Mouse (Mus musculus): ENCODE measurements at regions not wholly inside any gene's neighbourhood (a gene's known extent, or its start where the extent isn't known, plus 50 kb on each side); places are given as distances from the start of the nearest gene placed in this dataset.

DNA sequence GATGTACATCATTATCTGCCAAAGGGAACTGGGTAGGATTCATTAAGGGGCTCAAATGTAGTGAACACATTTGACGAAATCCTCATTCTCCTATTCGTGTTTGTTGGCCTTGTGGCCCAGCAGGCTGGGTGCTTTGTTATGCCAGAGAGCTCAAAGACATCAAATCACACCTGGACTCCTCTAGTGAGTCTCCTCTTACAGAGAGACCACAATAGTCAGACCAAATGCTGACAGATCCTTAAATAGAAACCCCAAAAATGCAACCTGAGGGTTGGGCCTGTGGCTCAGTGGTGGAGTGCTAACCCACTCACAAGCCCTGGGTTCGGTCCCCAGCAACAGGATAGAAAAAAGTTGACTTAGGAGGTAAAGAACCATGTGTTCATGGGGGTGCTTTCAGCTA is 158.5 kb upstream of the Tab2 start:
- no peak for TF ChIP-seq CTCF (IDR thresholded peaks at IDR 0.05; ENCODE audit: insufficient read depth, low read length)
- TF ChIP-seq POLR2A (IDR thresholded peaks at IDR 0.05; ENCODE audit: borderline replicate concordance, extremely low read depth, low read depth, low read length): no peak
- no peak overlapping the region for H3K4me3 ChIP-seq (replicated peaks; ENCODE audit: extremely low read depth, low read depth, low read length)
- 70% methylated on average over 3 of the region's 3 CpGs for WGBS
- H3K4me1 ChIP-seq (ENCODE audit: control insufficient read depth, insufficient read depth, low read length): no peaks in the 10 kb centered on the region
- no peak for DNase-seq

DNA sequence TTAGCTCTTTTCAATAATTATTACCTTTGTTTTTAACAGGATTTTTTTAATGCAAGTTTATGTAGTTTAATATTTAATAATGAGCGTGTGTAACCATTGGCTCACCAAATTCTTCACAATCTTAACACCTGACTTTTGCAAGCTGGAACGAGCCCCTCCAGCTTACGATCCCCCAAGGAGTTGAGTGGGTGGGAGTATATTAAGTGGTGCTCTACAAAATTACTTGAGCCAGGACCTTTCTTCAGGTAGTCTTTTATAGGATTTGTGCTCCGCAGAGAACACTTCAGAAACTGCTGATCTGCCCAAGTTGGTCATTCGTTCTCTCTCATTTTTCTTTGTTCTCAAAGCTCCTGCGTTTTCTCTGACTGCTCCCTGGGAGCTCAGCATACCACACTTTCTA is 144.5 kb upstream of the Tab2 start:
- no peak for TF ChIP-seq POLR2A (IDR thresholded peaks at IDR 0.05; ENCODE audit: borderline replicate concordance, extremely low read depth, low read depth, low read length)
- TF ChIP-seq CTCF (IDR thresholded peaks at IDR 0.05; ENCODE audit: insufficient read depth, low read length): no peak
- DNase-seq: no peak
- no peak overlapping the region for H3K4me3 ChIP-seq (replicated peaks; ENCODE audit: extremely low read depth, low read depth, low read length)
- 83% methylated on average over 6 of the region's 6 CpGs for WGBS
- H3K4me1 ChIP-seq (ENCODE audit: control insufficient read depth, insufficient read depth, low read length): no peaks in the 10 kb centered on the region

DNA sequence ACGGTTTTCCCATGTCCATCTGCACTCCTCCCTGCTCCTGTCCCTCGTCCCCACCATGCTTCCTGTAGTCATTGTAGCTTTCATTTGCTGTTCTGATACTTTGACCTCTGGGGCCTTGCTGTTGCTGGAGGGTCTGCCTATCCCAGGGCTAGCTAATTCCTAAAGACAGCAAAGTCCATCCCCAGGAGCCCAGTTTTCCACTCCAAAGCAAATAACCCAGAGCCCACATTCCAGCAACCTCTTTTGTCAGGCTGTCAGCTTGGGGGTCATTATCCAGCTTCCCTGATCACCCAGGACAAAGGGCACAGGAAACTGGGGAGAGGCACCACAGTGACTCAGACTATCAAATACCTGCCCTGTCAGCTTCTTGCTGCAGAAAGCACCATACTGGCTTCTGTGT is 139.9 kb upstream of the Tab2 start:
- no peak overlapping the region for H3K4me3 ChIP-seq (replicated peaks; ENCODE audit: extremely low read depth, low read depth, low read length)
- no peak for DNase-seq
- TF ChIP-seq POLR2A (IDR thresholded peaks at IDR 0.05; ENCODE audit: borderline replicate concordance, extremely low read depth, low read depth, low read length) (no peak), CTCF (IDR thresholded peaks at IDR 0.05; ENCODE audit: insufficient read depth, low read length) (no peak)
- no peaks in the 10 kb centered on the region for H3K4me1 ChIP-seq (ENCODE audit: control insufficient read depth, insufficient read depth, low read length)
- 60% methylated on average over 2 of the region's 2 CpGs for WGBS

DNA sequence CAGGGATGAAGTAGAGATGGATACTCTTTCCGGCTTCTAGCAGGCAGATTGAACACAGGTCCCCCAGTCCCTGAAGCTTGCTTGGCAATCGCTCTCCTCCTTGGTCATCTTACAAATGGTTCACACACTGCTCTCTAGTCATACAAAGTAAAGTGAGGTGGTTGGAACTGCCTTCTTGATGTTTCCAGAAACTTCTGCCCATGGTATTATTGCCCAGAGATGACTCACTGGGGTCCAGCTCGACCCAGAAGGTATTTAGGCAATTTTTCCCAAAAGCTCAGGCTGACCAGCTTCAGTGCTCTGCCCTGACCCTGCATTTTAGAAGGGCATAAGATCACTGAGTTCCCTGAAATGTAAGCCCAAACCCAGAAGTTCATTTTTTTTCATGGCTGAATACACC is 139.2 kb upstream of the Tab2 start:
- Histone ChIP-seq H3K4me1 (ENCODE audit: control insufficient read depth, insufficient read depth, low read length) (no peaks in the 10 kb centered on the region), H3K4me3 (replicated peaks; ENCODE audit: extremely low read depth, low read depth, low read length) (no peak overlapping the region)
- no peak for DNase-seq
- no peak for TF ChIP-seq CTCF (IDR thresholded peaks at IDR 0.05; ENCODE audit: insufficient read depth, low read length)
- no peak for TF ChIP-seq POLR2A (IDR thresholded peaks at IDR 0.05; ENCODE audit: borderline replicate concordance, extremely low read depth, low read depth, low read length)
- WGBS: 86% methylated on average over 3 of the region's 3 CpGs

DNA sequence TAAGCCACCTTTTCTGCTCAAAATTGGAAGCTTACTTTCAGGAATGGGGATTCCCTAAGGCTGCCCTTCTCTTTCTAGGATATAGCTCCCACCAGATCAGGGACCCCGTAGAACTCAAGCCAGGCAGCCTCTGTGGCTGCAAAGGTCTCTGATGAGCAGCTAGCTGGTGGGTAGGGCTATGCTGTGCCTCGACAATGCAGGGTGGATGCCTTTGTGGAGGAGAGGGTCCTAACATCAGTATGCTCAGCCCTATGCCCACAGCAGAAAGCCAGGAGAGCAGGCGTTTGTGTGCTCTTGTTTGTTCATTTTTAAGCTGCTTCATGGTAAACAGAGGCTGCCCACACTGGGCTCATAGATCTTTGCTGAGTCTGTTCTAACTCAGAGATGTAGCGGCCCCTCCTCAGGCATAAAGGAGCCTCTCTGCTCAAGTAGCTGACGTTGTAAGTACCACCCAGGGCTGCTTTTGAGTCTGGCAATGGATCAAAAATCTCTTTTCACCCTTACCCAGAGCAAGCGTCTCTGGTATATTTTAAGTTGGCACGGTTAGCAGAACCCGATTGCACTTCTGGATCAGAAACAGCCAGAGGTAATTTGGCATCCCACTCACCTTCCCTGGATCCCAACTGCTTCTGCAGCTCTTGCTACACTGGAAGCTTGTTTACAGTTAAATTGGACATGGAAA is 136.0 kb upstream of the Tab2 start:
- 52% methylated on average over 8 of the region's 8 CpGs for WGBS
- H3K4me1 ChIP-seq (ENCODE audit: control insufficient read depth, insufficient read depth, low read length): no peaks in the 10 kb centered on the region; the same call in 1 of the 2 replicates
- TF ChIP-seq CTCF (IDR thresholded peaks at IDR 0.05; ENCODE audit: insufficient read depth, low read length): no peak
- no peak for TF ChIP-seq POLR2A (IDR thresholded peaks at IDR 0.05; ENCODE audit: borderline replicate concordance, extremely low read depth, low read depth, low read length)
- no peak overlapping the region for H3K4me3 ChIP-seq (replicated peaks; ENCODE audit: extremely low read depth, low read depth, low read length)
- DNase-seq: no peak

DNA sequence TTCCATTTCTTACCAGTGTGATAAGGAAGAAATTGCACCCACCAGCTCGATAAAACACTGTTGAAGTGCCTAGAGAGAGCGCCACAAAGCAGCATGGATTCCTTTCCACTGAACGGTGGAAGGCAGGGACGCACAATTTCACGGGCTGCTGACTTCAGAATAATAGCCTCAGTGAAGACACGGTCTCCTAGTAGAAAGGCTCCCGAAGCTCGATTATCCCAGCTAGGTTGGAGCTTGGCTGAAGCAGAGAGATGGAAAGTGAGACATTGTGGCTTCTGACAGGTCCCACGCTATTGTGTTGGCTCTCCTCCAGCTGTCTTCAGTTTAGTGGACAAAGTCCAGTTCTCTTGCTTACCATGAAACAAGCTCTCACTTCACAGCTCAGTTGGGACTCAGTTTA is 133.3 kb upstream of the Tab2 start:
- Histone ChIP-seq H3K4me1 (ENCODE audit: control insufficient read depth, insufficient read depth, low read length) (no peaks in the 10 kb centered on the region; the same call in 1 of the 2 replicates), H3K4me3 (replicated peaks; ENCODE audit: extremely low read depth, low read depth, low read length) (no peak overlapping the region)
- no peak for DNase-seq
- WGBS: 59% methylated on average over 9 of the region's 9 CpGs
- TF ChIP-seq CTCF (IDR thresholded peaks at IDR 0.05; ENCODE audit: insufficient read depth, low read length) (no peak), POLR2A (IDR thresholded peaks at IDR 0.05; ENCODE audit: borderline replicate concordance, extremely low read depth, low read depth, low read length) (no peak)

DNA sequence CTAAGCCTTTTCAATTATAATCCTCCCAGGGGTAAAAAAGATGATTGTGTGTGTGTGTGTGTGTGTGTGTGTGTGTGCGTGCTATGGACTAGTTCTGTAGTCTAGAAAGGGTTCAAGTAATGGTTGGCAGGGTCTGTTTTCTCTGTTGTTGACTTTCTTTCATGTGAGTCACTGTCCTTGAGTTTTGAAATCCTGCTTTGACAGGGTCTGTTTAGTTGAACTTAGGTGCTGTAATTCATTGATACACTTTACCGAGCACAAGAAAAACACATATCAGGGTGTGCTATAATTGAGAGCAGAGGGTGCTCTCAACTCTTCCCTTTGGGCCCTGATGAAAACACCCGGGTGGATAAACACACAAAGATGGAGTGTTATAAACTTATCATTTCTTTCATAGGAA is 132.7 kb upstream of the Tab2 start:
- WGBS: 74% methylated on average over 3 of the region's 3 CpGs
- no peak for TF ChIP-seq POLR2A (IDR thresholded peaks at IDR 0.05; ENCODE audit: borderline replicate concordance, extremely low read depth, low read depth, low read length)
- TF ChIP-seq CTCF (IDR thresholded peaks at IDR 0.05; ENCODE audit: insufficient read depth, low read length): no peak
- H3K4me1 ChIP-seq (ENCODE audit: control insufficient read depth, insufficient read depth, low read length): no peaks in the 10 kb centered on the region; the same call in 1 of the 2 replicates
- DNase-seq: no peak
- no peak overlapping the region for H3K4me3 ChIP-seq (replicated peaks; ENCODE audit: extremely low read depth, low read depth, low read length)

DNA sequence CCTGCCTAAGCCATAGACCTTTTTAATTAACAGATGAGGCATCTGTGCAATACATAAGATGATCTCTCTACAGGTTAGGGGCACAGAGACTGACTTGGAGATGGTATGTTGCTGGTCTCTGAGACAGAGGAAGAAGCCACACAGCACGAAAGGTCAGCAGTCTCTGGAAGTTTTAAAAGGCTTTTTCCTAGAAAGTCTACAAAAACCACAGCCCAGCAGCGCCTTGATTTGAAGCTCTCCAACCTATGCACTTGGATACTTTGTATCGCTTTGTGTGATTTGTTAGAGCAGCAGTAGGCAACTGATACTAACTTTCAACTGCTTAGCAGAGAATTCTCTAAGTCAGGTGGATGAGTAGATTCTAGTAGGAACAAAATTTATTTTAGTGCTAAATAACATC is 132.3 kb upstream of the Tab2 start:
- Histone ChIP-seq H3K4me3 (replicated peaks; ENCODE audit: extremely low read depth, low read depth, low read length) (no peak overlapping the region), H3K4me1 (ENCODE audit: control insufficient read depth, insufficient read depth, low read length) (no peaks in the 10 kb centered on the region; the same call in 1 of the 2 replicates)
- TF ChIP-seq CTCF (IDR thresholded peaks at IDR 0.05; ENCODE audit: insufficient read depth, low read length) (no peak), POLR2A (IDR thresholded peaks at IDR 0.05; ENCODE audit: borderline replicate concordance, extremely low read depth, low read depth, low read length) (no peak)
- 95% methylated on average over 3 of the region's 3 CpGs for WGBS
- DNase-seq: no peak

DNA sequence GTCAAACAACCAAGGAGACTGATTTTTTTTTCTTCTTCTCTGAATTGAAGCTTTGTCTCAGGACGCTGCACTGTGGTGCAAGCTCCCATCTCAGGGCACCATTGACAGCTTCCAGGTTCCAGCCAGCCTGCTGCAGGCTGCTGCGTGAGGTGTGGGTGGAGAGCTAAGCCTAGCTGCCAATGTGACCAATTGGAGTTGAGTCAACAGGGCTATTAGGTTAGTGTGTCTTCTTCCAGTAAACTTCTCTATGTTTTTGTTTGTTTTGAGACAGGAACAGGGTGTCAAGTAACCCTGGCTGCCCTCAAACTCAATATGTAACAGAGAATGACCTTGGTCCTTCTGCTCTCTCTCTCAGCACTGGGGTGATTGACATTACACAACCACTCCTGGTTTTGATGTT is 131.1 kb upstream of the Tab2 start:
- peak; percentile 7 for DNase-seq
- WGBS: 36% methylated on average over 2 of the region's 2 CpGs
- Histone ChIP-seq H3K4me1 (ENCODE audit: control insufficient read depth, insufficient read depth, low read length) (no peaks in the 10 kb centered on the region; the same call in 1 of the 2 replicates), H3K4me3 (replicated peaks; ENCODE audit: extremely low read depth, low read depth, low read length) (no peak overlapping the region)
- TF ChIP-seq CTCF (IDR thresholded peaks at IDR 0.05; ENCODE audit: insufficient read depth, low read length) (no peak), POLR2A (IDR thresholded peaks at IDR 0.05; ENCODE audit: borderline replicate concordance, extremely low read depth, low read depth, low read length) (no peak)

DNA sequence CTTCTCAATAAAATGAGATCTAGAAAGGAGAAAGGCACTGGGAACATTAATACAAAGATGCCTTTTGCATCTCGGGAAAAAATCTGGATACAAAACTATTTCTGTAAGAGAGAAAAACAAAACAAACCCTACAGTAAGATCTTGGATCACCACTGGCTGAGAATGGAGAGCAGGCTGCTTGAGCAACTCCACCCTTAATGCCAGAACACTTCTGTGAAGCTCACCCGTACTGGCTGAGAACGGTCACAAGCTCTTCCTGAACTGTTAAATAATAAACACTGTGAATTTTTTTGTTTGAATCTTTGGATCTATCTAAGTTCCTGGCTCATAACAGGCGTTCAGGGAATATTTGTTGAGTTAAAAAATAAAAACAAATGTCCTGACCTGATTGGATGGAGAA is 130.4 kb upstream of the Tab2 start:
- WGBS: 26% methylated on average over 4 of the region's 4 CpGs
- DNase-seq: no peak
- Histone ChIP-seq H3K4me1 (ENCODE audit: control insufficient read depth, insufficient read depth, low read length) (no peaks in the 10 kb centered on the region; the same call in 1 of the 2 replicates), H3K4me3 (replicated peaks; ENCODE audit: extremely low read depth, low read depth, low read length) (no peak overlapping the region)
- TF ChIP-seq CTCF (IDR thresholded peaks at IDR 0.05; ENCODE audit: insufficient read depth, low read length): no peak
- TF ChIP-seq POLR2A (IDR thresholded peaks at IDR 0.05; ENCODE audit: borderline replicate concordance, extremely low read depth, low read depth, low read length): no peak
